Mouse (Mus musculus): Measurements from ENCODE around the gene Fgd2. TPM values are rescaled to one million over a fixed set of nuclear protein-coding genes. Genes with fewer than 3 reads are reported as not detected.

Gene Fgd2
- total RNA-seq, 2 experiments from 2014 or later = 3.3 to 4.3 TPM

GRCm38 (mm10) chr17:29395381-29395780, 34.7 kb downstream of the Fgd2 start:
- ATAC-seq (replicated peaks; ENCODE audit: low FRiP score, poor library complexity, severe bottlenecking) = no peak

- no peak for ATAC-seq (replicated peaks; ENCODE audit: low FRiP score, poor library complexity, severe bottlenecking)
These were observed 35.5 kb downstream of the Fgd2 start for GRCm38 (mm10) chr17:29396056-29396799.

GRCm38 (mm10) chr17:29396821-29397242, 36.1 kb downstream of the Fgd2 start:
- peak; percentile 84 for ATAC-seq (replicated peaks; ENCODE audit: low FRiP score, poor library complexity, severe bottlenecking)

GRCm38 (mm10) chr17:29397480-29398433, 37.0 kb downstream of the Fgd2 start:
- peak; percentile 37 for ATAC-seq (replicated peaks; ENCODE audit: low FRiP score, poor library complexity, severe bottlenecking)

- ATAC-seq (replicated peaks; ENCODE audit: low FRiP score, poor library complexity, severe bottlenecking) = no peak
These were observed 37.8 kb downstream of the Fgd2 start for GRCm38 (mm10) chr17:29398434-29399026.

GRCm38 (mm10) chr17:29399241-29399910, 38.7 kb downstream of the Fgd2 start:
- ATAC-seq (replicated peaks; ENCODE audit: low FRiP score, poor library complexity, severe bottlenecking) = no peak

- no peak for ATAC-seq (replicated peaks; ENCODE audit: low FRiP score, poor library complexity, severe bottlenecking)
These were observed 39.3 kb downstream of the Fgd2 start for GRCm38 (mm10) chr17:29400044-29400443.

GRCm38 (mm10) chr17:29401741-29402268, 41.1 kb downstream of the Fgd2 start:
- ATAC-seq (replicated peaks; ENCODE audit: low FRiP score, poor library complexity, severe bottlenecking) = no peak

GRCm38 (mm10) chr17:29403179-29403578, 42.5 kb downstream of the Fgd2 start:
- no peak for ATAC-seq (replicated peaks; ENCODE audit: low FRiP score, poor library complexity, severe bottlenecking)

- ATAC-seq (replicated peaks; ENCODE audit: low FRiP score, poor library complexity, severe bottlenecking) = no peak
These were observed 44.8 kb downstream of the Fgd2 start for GRCm38 (mm10) chr17:29405501-29405900.

- no peak for ATAC-seq (replicated peaks; ENCODE audit: low FRiP score, poor library complexity, severe bottlenecking)
These were observed 45.4 kb downstream of the Fgd2 start for GRCm38 (mm10) chr17:29406077-29406476.

- no peak for ATAC-seq (replicated peaks; ENCODE audit: low FRiP score, poor library complexity, severe bottlenecking)
These were observed 46.7 kb downstream of the Fgd2 start for GRCm38 (mm10) chr17:29407405-29407804.

GRCm38 (mm10) chr17:29408364-29408763, 47.6 kb downstream of the Fgd2 start:
- no peak for ATAC-seq (replicated peaks; ENCODE audit: low FRiP score, poor library complexity, severe bottlenecking)

- ATAC-seq (replicated peaks; ENCODE audit: low FRiP score, poor library complexity, severe bottlenecking) = peak; percentile 90
These were observed 49.2 kb downstream of the Fgd2 start for GRCm38 (mm10) chr17:29409800-29410343.

GRCm38 (mm10) chr17:29411821-29412425, 51.2 kb downstream of the Fgd2 start:
- ATAC-seq (replicated peaks; ENCODE audit: low FRiP score, poor library complexity, severe bottlenecking) = no peak

- no peak for ATAC-seq (replicated peaks; ENCODE audit: low FRiP score, poor library complexity, severe bottlenecking)
These were observed 53.9 kb downstream of the Fgd2 start for GRCm38 (mm10) chr17:29414566-29414965.

GRCm38 (mm10) chr17:29415761-29416662, 55.3 kb downstream of the Fgd2 start:
- no peak for ATAC-seq (replicated peaks; ENCODE audit: low FRiP score, poor library complexity, severe bottlenecking)

GRCm38 (mm10) chr17:29416757-29417156, 56.0 kb downstream of the Fgd2 start:
- ATAC-seq (replicated peaks; ENCODE audit: low FRiP score, poor library complexity, severe bottlenecking) = no peak
